Comparison of ENCODE assay signal across 34 mouse cellular contexts in genomic region chr8:92706311-92706710, GRCm38 (mm10). TPM values are rescaled to one million over a fixed set of nuclear protein-coding genes. Genes with fewer than 3 reads are reported as not detected.
DNase-seq lines count a peak whose midpoint lies in the region; ATAC-seq and TF ChIP-seq lines count a peak whose summit lies in the region.
"Had no signal": no experiment of that assay in that cellular context is flagged by ENCODE, and none has a peak within 500 bp of the region (broad histone marks: within the 10 kb centered on the region; RNA-seq: fewer than 3 reads in every experiment).

No protein-coding gene starts in this region.

- no peak; the same call in 1 of the 2 replicates for TF ChIP-seq POLR2A in embryonic fibroblast, embryonic 13.5 days (IDR thresholded peaks at IDR 0.05; ENCODE audit: low read depth, low read length)

- no peaks in the 10 kb centered on the region for H3K27me3 ChIP-seq in forebrain, embryonic 14.5 days (replicated peaks; ENCODE audit: control insufficient read depth, insufficient read depth, low read length)
- H3K27me3 ChIP-seq: CH12.LX; embryonic facial prominence, embryonic 13.5 days; forebrain, embryonic 12.5 days; hindbrain, embryonic 12.5 days had no signal

- WGBS in forebrain, embryonic 14.5 days, result 70% methylated on average over 2 of the region's 2 CpGs

- no peak for TF ChIP-seq CTCF in embryonic fibroblast, embryonic 13.5 days (IDR thresholded peaks at IDR 0.05; ENCODE audit: borderline replicate concordance, insufficient read depth, low read length)

- DNase-seq in frontal cortex, postnatal 25 days (ENCODE audit: low spot score in 2 of 2), result no peak
- DNase-seq in 3134 (ENCODE audit: extremely low read depth, insufficient read length, low spot score), result peak; percentile 41
- DNase-seq in Muller cell, postnatal 12 days (ENCODE audit: inconsistent ontology term), result peak; percentile 87
- DNase-seq in spleen, adult 12 weeks (ENCODE audit: low spot score), result no peak
- no peak for DNase-seq in forebrain, embryonic 14.5 days (ENCODE audit: low spot score)
- no peak for DNase-seq in thymus, postnatal 36 days
- DNase-seq: adrenal gland, postnatal 14 days; B cell, adult 2 months; cerebellum, adult 11-12 months; cerebellum, postnatal 10 days; gastrocnemius, adult 2 months; heart, postnatal 36 days; kidney, adult 9 months; kidney, postnatal 10 days; layer of hippocampus, postnatal 36 days; liver; lung, adult 2 months; lung, postnatal 10 days; midbrain, embryonic 14.5 days; right cerebral cortex, adult 18-20 months had no signal

- H3K4me1 ChIP-seq in embryonic fibroblast, embryonic 13.5 days (ENCODE audit: control insufficient read depth, insufficient read depth, low read length), result peaks cover 11% of the 10 kb centered on the region
- H3K4me1 ChIP-seq in forebrain, embryonic 14.5 days (ENCODE audit: control insufficient read depth, insufficient read depth, low read length), result no peaks in the 10 kb centered on the region
- H3K4me1 ChIP-seq: embryonic facial prominence, embryonic 13.5 days; forebrain, embryonic 12.5 days had no signal

- no peak overlapping the region for H3K4me2 ChIP-seq in forebrain, embryonic 14.5 days (ENCODE audit: low read length)
- H3K4me2 ChIP-seq: embryonic facial prominence, embryonic 13.5 days; forebrain, embryonic 12.5 days; hindbrain, embryonic 12.5 days had no signal

- H3K27ac ChIP-seq in embryonic fibroblast, embryonic 13.5 days (ENCODE audit: insufficient read depth, low read length), result peak overlapping the region; percentile 84
- no peak overlapping the region for H3K27ac ChIP-seq in forebrain, embryonic 14.5 days (ENCODE audit: low read depth, low read length)
- H3K27ac ChIP-seq: embryonic facial prominence, embryonic 13.5 days; forebrain, embryonic 12.5 days; gastrocnemius, adult 2 months; hindbrain, embryonic 12.5 days; liver, embryonic 14.5 days; macrophage had no signal

- no peak overlapping the region for H3K4me3 ChIP-seq in embryonic fibroblast, embryonic 13.5 days (ENCODE audit: insufficient read depth, low read length)
- no peak overlapping the region for H3K4me3 ChIP-seq in forebrain, embryonic 14.5 days (ENCODE audit: low read depth, low read length)
- H3K4me3 ChIP-seq: embryonic facial prominence, embryonic 13.5 days; erythroblast, embryonic 14.5 days; forebrain, embryonic 12.5 days; gastrocnemius, adult 2 months; hindbrain, embryonic 12.5 days had no signal

- 0 out of 2 replicates have a peak, but pooled peaks have one; percentile 65 for ATAC-seq in frontal cortex, adult (ENCODE audit: low TSS enrichment)
- ATAC-seq in forebrain, embryonic 14.5 days, result no peak
- ATAC-seq: intestine, postnatal 0 days had no signal

- no peaks in the 10 kb centered on the region for H3K36me3 ChIP-seq in forebrain, embryonic 14.5 days (ENCODE audit: control insufficient read depth, insufficient read depth, low read length)
- H3K36me3 ChIP-seq: embryonic facial prominence, embryonic 13.5 days; forebrain, embryonic 12.5 days; hindbrain, embryonic 12.5 days had no signal

- no peak overlapping the region for H3K9ac ChIP-seq in forebrain, embryonic 14.5 days (ENCODE audit: low read length)
- H3K9ac ChIP-seq: embryonic facial prominence, embryonic 13.5 days; forebrain, embryonic 12.5 days; hindbrain, embryonic 12.5 days; liver, embryonic 14.5 days had no signal

- no peaks in the 10 kb centered on the region for H3K9me3 ChIP-seq in forebrain, embryonic 14.5 days (replicated peaks; ENCODE audit: control insufficient read depth, low read length)

RNA-seq across cellular contexts. Expression of gene Irx6, which starts 32.2 kb away (rescaled TPM):
- polyA plus RNA-seq in embryonic fibroblast, embryonic 13.5 days (2011; ENCODE audit: insufficient read length, low read depth, missing spikeins), result not detected in 2 replicates
- polyA plus RNA-seq in forebrain, embryonic 14.5 days (2014; fragmentation: Nextera tagmentation; extraction: Ambion mirVana), result 0.38 and 0.69 TPM in 2 replicates
- polyA plus RNA-seq: erythroblast, embryonic 14.5 days; lung, adult 2 months; macrophage; spleen, adult 2 months; testis, adult 2 months; thymus, postnatal 0 days; urinary bladder, adult 2 months had no signal

Comparison
In these comparisons a context has a peak if more than half of its experiments do, and no peak if none do; other contexts are left out.
1. DNase-seq: peak in 3134 (single experiment) and Muller cell, postnatal 12 days (single experiment); none in frontal cortex, postnatal 25 days (0 of 2), spleen, adult 12 weeks (single experiment), forebrain, embryonic 14.5 days (single experiment) and thymus, postnatal 36 days (0 of 2).